Mouse (Mus musculus) heart, adult 2 months (tissue): ENCODE results near the gene Drg1. TPM values are rescaled to one million over a fixed set of nuclear protein-coding genes. Genes with fewer than 3 reads are reported as not detected.

Experiments used
- DNase-seq, 2 experiments: peaks; one replicate each; pipeline ENCODE4 v3.0.0; 2021
- H3K27ac ChIP-seq: fragments of 200-600 bp; 2 replicates; pipeline ENCODE4 v1.8.1; 2022
- H3K27me3 ChIP-seq: fragments of 200-500 bp; 2 replicates; pipeline ENCODE4 v1.6.1; 2012; ENCODE audit warnings: mild to moderate bottlenecking, low read length, inconsistent platforms, mixed read lengths; ENCODE audit not compliant: control insufficient read depth, insufficient read depth
- H3K36me3 ChIP-seq: fragments of 200-500 bp; 2 replicates; pipeline ENCODE4 v1.6.1; 2012; ENCODE audit warnings: low read length, inconsistent platforms; ENCODE audit not compliant: control insufficient read depth, insufficient read depth
- H3K4me1 ChIP-seq: fragments of 200-500 bp; 2 replicates; pipeline ENCODE4 v1.6.1; 2011; ENCODE audit warnings: low read length; ENCODE audit not compliant: control insufficient read depth, insufficient read depth
- H3K4me3 ChIP-seq: fragments of 200-600 bp; 2 replicates; pipeline ENCODE4 v1.8.1; 2022
- H3K79me2 ChIP-seq: fragments of 200-500 bp; replicated peaks from 2 replicates; pipeline ENCODE4 v1.6.1; 2012; ENCODE audit warnings: mild to moderate bottlenecking, inconsistent platforms, low read length, moderate library complexity, mixed read lengths; ENCODE audit not compliant: control insufficient read depth, insufficient read depth
- H3K9ac ChIP-seq: fragments of 200-500 bp; 2 replicates; pipeline ENCODE4 v1.6.1; 2012; ENCODE audit warnings: low read depth, mild to moderate bottlenecking, control low read depth, inconsistent platforms, low read length, mixed read lengths
- CTCF ChIP-seq: fragments of 200-600 bp; IDR thresholded peaks from 2 replicates; pipeline ENCODE4 v1.8.1; 2022; ENCODE audit warnings: antibody characterized with exemption, mild to moderate bottlenecking, moderate library complexity
- EP300 ChIP-seq: fragments of 200-500 bp; IDR thresholded peaks from 2 replicates; pipeline ENCODE4 v1.6.1; 2011; ENCODE audit warnings: low read depth, low read length, control low read depth; ENCODE audit not compliant: insufficient read depth
- POLR2A ChIP-seq: fragments of 200-500 bp; IDR thresholded peaks from 2 replicates; pipeline ENCODE4 v1.6.1; 2011; ENCODE audit warnings: mild to moderate bottlenecking, low read depth, low read length, control low read depth; ENCODE audit not compliant: insufficient read depth
- WGBS: fragments of 180-500 bp; shearing (Covaris S2); methylation state at CpG from one replicate; pipeline ENCODE4 v1.1.7; 2018; 5-methylcytosine and 5-hydroxymethylcytosine counted together
- intact Hi-C: fragments of 180-260 bp; cut with DNase I; formaldehyde crosslinking; loops from one replicate; pipeline ENCODE4 v1.15.1; 2025
- polyA plus RNA-seq: library from polyadenylated mRNA; depleted of rRNA; stranded (reverse); fragments of >200 nt; gene quantifications from 2 replicates; pipeline ENCODE4 v1.2.3, GENCODE M21; 2012
- total RNA-seq, 2 experiments: library from RNA; stranded (reverse); gene quantifications; 2 replicates each; pipeline ENCODE4 v1.2.3; 2021

Gene Drg1
- total and polyA plus RNA-seq, 3 experiments: 19.9 to 61.7 (median 59.0) TPM

DNA sequence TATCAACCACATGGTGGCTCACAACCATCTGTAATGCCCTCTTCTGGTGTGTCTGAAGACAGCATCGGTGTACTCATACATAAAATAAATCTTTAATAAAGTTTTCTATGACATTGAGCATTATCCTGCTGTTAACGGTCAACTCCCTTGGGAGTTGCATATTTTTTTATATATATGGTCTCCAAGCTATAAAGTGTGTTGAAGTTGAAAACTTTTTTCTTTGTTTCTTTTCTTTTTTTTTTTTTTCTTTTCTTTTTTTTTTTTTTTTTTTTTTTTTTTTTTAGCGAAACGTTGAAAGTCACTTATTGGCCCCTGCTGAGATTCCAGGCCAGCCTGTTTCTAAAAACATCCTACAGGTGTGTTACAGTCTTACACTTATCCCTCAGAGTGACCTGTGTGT lies 32.5 kb downstream of the Drg1 start:
- TF ChIP-seq CTCF (no peak), EP300 (no peak), POLR2A (no peak)
- intact Hi-C loops: no loop called here
- Histone ChIP-seq H3K36me3 (peaks cover 12% of the 10 kb centered on the region), H3K27ac (no peak overlapping the region), H3K4me3 (no peak overlapping the region), H3K79me2 (no peaks in the 10 kb centered on the region), H3K4me1 (no peaks in the 10 kb centered on the region; the same call in 1 of the 2 replicates), H3K27me3 (no peaks in the 10 kb centered on the region), H3K9ac (no peak overlapping the region)
- no peak for DNase-seq
- WGBS: 95% methylated on average over 4 of the region's 4 CpGs

DNA sequence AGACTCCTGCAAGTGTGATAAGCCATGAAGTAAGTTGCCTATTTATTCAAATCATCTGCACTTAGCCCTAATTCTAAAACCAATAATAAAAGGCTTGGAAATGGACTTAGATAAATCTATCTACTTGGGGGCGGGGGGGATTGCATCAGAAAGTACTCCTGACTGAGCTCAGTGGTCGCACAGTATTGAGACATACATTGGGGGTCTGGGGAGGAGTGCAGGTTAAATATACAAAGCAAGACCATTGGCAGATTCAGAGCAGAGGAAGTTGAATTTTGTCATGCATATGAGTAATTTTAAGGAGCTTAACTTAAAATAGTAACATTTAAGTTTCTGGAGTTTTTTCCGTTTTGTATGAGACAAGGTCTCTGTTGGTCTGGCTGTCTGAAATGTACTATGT lies 34.0 kb downstream of the Drg1 start:
- 76% methylated on average over 3 of the region's 3 CpGs for WGBS
- no peak overlapping the region for H3K9ac ChIP-seq
- TF ChIP-seq POLR2A (no peak), EP300 (no peak), CTCF (no peak)
- DNase-seq: no peak
- no peak overlapping the region for H3K4me3 ChIP-seq
- H3K27me3 ChIP-seq: no peaks in the 10 kb centered on the region
- peaks cover 6% of the 10 kb centered on the region; the same call in 1 of the 2 replicates for H3K36me3 ChIP-seq
- H3K79me2 ChIP-seq: no peaks in the 10 kb centered on the region
- H3K4me1 ChIP-seq: no peaks in the 10 kb centered on the region
- no peak overlapping the region for H3K27ac ChIP-seq
- intact Hi-C loops: no loop called here

DNA sequence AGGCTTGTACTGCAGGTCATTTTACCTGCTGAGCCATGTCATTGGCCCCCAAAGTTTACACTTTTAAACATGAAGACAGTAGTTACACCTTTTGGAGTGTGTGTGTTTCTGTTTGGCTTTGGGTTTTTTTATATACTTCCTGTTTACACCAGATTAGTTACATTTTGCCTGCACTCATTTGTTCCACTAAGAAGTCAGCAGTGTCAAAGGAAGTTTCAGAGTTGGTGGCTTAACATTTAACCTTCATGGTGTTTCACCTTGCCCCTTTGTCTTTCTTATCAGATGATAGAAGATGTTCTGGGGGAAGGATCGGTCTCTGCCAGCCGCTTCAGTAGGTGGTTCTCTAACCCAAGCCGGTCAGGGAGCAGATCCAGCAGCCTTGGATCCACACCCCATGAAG lies 39.1 kb downstream of the Drg1 start:
- Histone ChIP-seq H3K4me1 (no peaks in the 10 kb centered on the region), H3K9ac (no peak overlapping the region), H3K4me3 (no peak overlapping the region), H3K36me3 (peaks cover 4% of the 10 kb centered on the region), H3K27ac (no peak overlapping the region), H3K79me2 (no peaks in the 10 kb centered on the region), H3K27me3 (no peaks in the 10 kb centered on the region)
- TF ChIP-seq POLR2A: no peak
- no peak for TF ChIP-seq CTCF
- no peak for TF ChIP-seq EP300
- WGBS: 88% methylated on average over 3 of the region's 3 CpGs
- intact Hi-C loops: no loop called here
- no peak for DNase-seq

DNA sequence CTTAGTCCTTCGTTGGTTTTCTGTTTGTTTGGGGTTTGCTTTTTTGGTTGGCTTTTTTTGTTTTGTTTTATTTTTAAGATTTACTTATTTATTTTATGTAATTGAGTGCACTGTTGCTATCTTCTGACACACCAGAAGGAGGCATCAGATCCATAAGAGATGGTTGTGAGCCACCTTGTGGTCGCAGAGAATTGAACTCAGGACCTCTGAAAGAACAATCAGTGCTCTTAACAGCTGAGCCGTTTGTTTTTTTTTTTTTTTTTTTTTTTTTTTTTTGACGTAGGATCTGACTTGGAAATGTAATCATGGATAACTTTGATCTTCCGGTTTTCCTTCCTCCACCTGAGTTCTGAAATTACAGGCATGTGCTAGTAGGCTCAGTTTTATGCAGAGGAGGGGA lies 43.1 kb downstream of the Drg1 start:
- Histone ChIP-seq H3K9ac (no peak overlapping the region), H3K27ac (no peak overlapping the region), H3K4me1 (no peaks in the 10 kb centered on the region), H3K79me2 (no peaks in the 10 kb centered on the region), H3K27me3 (no peaks in the 10 kb centered on the region), H3K36me3 (peaks cover 5% of the 10 kb centered on the region), H3K4me3 (no peak overlapping the region)
- TF ChIP-seq CTCF (peak; percentile 32), EP300 (no peak)
- intact Hi-C loops: no loop called here
- DNase-seq: no peak
- 56% methylated on average over 5 of the region's 5 CpGs for whole genome bisulfite sequencing

DNA sequence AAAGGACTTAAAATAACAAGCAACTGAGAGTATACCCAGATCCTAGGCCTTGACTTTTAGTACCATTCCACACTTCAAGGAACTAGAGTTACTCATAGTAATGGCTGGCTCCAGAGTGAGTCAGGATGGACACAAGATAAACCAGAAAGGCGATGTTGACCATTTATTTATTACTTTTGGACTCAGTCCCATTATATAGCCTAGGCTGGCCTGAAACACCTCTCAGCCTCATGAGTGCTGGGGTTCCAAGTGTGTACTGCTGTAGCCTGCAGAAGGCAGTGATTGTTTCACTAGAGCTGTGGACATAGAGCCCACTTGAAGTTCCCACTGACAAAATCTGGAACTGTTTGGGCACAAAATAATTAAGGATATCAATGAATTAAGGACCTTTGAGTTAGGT lies 53.7 kb downstream of the Drg1 start:
- H3K79me2 ChIP-seq: peaks cover 4% of the 10 kb centered on the region; the same call in 1 of the 2 replicates
- H3K36me3 ChIP-seq: peaks cover 2% of the 10 kb centered on the region
- H3K27ac ChIP-seq: no peak overlapping the region
- H3K4me1 ChIP-seq: no peaks in the 10 kb centered on the region
- intact Hi-C loops: no loop called here
- 65% methylated on average over 1 of the region's 1 CpGs for WGBS
- H3K27me3 ChIP-seq: no peaks in the 10 kb centered on the region
- H3K4me3 ChIP-seq: no peak overlapping the region
- no peak overlapping the region for H3K9ac ChIP-seq
- no peak for TF ChIP-seq CTCF
- TF ChIP-seq EP300: no peak
- TF ChIP-seq POLR2A: no peak
- DNase-seq: no peak

DNA sequence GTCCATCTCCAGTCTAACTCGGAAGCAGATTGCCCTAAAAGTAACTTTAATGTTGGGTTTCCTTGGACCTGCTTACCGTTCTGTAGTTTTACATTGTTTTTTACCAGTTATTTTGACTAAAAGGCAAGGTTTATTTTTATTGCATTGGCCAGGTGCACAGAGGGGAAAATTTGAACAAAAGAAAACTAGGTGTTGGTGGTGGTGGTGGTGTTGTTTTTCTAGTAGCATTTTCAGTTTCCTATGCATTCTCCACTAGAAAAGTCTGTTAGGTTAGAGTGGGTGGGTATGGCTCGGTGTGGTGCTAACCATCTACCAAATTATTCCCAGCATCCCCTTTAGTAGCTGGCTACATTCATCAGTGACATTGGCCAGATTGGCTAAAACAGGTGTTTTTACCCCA lies 59.4 kb downstream of the Drg1 start:
- TF ChIP-seq EP300 (no peak), POLR2A (no peak), CTCF (no peak)
- H3K79me2 ChIP-seq: peaks cover 7% of the 10 kb centered on the region
- H3K4me1 ChIP-seq: peaks cover 2% of the 10 kb centered on the region
- H3K27me3 ChIP-seq: no peaks in the 10 kb centered on the region
- no peak overlapping the region for H3K27ac ChIP-seq
- H3K36me3 ChIP-seq: peaks cover 5% of the 10 kb centered on the region
- no peak overlapping the region for H3K4me3 ChIP-seq
- no peak overlapping the region for H3K9ac ChIP-seq
- WGBS: 90% methylated on average over 3 of the region's 3 CpGs
- intact Hi-C loops: no loop called here
- DNase-seq: no peak
